Mouse (Mus musculus): ENCODE data around the gene Fzd10. TPM values are rescaled to one million over a fixed set of nuclear protein-coding genes. Genes with fewer than 3 reads are reported as not detected.

Gene Fzd10
- total RNA-seq, 2 experiments from 2014 or later = 0.08 TPM; not detected in 1

Other genes starting within 250 kb of the Fzd10 start
- under 1 TPM in 1 of 2 experiments, not detected in 1; 0.14 TPM for gene Tmem132d, start 167.8 kb upstream of the Fzd10 start, total RNA-seq (2021)
- not detected for gene Piwil1, start 101.7 kb downstream of the Fzd10 start, total RNA-seq (2021)